Mouse (Mus musculus): ENCODE measurements around the gene Amn.

Gene Amn

GRCm38 (mm10) chr12:111246808-111247464 is 24.0 kb upstream of the Amn start:
- TF ChIP-seq GATA4 (IDR thresholded peaks at IDR 0.05; ENCODE audit: insufficient replicate concordance, low read length) = no peak

DNA sequence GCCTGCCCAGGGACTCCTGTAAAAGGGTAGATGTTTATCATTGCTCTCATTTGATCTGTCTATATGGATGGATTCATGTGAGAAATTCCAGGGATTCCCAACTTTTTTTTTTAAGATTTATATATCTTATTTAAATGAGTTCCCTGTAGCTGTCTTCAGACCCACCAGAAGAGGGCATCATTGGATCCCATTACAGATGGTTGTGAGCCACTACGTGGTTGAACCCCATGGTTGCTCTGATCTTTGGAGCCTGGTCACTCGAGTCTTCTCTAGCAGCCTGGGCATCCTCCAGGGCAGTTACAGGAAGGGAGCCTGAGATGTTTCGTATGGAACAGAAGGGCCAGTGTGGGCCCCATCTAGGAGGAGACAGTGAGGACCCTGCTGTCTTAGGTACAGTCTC is 21.8 kb upstream of the Amn start:
- TF ChIP-seq GATA4 (IDR thresholded peaks at IDR 0.05; ENCODE audit: insufficient replicate concordance, low read length) = no peak

DNA sequence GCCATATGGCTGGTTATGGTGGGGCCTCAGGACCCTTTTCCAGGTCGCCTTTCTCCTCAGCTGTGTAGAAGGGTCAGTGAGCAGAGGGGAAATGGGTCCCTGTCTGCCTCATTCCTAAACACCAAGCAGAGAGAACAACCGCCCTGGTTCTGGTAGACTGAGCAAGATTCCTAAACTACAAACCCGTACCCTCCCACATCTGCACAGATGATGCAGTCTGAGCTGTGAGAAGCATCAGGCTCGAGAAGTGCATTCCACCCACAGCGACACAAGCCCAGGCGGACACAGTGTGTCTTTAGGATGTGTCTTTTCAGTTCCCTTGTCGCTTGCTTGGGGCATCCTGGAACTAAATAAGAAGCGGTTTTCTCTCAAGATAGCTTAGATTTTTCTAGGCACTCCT is 20.8 kb upstream of the Amn start:
- no peak for TF ChIP-seq GATA4 (IDR thresholded peaks at IDR 0.05; ENCODE audit: insufficient replicate concordance, low read length)

DNA sequence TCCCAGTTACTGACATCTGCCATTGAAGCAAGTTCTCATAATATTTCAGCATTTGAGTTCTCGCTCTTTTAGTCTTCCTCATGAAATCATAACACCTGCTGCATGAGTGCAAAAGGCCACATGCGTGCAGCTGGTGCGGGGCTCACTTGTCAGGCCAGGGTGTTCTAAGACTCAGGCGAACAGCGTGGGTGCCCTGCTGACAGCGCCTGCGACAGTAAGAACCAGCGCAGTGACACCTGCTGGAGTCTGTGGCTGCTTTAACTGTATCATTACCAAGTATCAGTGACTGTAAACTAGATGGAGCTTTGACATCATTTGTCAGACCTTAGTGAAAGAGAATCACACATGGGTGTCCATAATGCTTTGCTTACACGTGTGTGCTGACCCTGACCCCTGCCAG is 19.7 kb upstream of the Amn start:
- TF ChIP-seq GATA4 (IDR thresholded peaks at IDR 0.05; ENCODE audit: insufficient replicate concordance, low read length) = no peak

- no peak for TF ChIP-seq GATA4 (IDR thresholded peaks at IDR 0.05; ENCODE audit: insufficient replicate concordance, low read length)
These were observed 7.2 kb upstream of the Amn start for GRCm38 (mm10) chr12:111263650-111264049.

DNA sequence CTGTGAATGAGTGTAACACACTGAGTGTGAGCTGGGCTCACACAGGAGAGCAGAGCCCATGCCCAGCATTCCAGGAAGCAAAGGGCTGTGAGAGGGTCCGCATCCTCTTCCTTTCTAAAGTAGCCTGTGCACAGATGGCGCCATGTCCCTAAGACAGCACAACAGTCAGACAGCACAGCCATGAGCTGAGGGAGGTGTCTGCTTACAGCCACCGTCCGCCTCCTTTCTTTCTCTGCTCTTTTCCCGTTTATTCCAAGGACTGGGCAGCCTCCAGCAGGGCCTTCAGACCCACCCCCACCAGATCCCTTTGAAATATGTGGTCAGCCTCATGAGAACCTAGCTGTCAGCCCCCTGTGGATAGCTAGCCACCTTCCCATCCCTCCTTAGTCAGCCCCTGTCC is 5.7 kb upstream of the Amn start:
- no peak for TF ChIP-seq GATA4 (IDR thresholded peaks at IDR 0.05; ENCODE audit: insufficient replicate concordance, low read length)

- no peak for TF ChIP-seq GATA4 (IDR thresholded peaks at IDR 0.05; ENCODE audit: insufficient replicate concordance, low read length)
These were observed 4.3 kb upstream of the Amn start for GRCm38 (mm10) chr12:111266592-111266991.

DNA sequence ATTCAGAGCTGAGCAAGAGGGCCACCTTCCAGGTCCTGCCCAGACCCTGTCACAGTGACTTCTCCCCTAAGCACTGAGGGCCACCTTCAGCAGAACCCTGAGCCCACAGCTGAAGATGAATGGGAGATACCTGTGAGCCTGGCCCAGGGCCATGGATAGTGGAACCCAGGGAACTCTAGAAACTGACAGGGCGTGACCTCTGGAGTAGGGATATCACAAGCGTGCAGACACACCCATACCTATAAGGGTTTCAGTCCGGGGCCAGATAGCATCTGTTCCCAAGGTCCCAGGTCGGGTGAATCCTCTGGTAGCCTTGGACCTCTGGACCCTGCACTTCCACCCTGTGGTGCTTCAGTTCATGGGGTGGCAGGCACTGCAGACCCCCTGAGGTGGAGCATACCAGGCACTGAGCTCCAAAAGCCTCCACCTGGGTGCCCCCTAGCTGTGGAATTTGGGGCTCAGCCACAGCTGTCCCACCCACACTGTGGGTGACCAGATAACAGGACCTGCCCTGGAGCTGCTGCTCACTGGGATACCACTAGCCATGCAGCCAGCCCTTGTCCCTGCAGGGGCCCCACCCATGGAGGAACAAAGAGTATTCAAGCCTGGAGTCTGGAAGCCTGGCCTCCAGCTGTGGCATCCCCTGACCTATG is 3.1 kb upstream of the Amn start:
- TF ChIP-seq GATA4 (IDR thresholded peaks at IDR 0.05; ENCODE audit: insufficient replicate concordance, low read length) = no peak

GRCm38 (mm10) chr12:111271406-111271805 is 511 bp downstream of the Amn start:
- TF ChIP-seq GATA4 (IDR thresholded peaks at IDR 0.05; ENCODE audit: insufficient replicate concordance, low read length) = no peak

DNA sequence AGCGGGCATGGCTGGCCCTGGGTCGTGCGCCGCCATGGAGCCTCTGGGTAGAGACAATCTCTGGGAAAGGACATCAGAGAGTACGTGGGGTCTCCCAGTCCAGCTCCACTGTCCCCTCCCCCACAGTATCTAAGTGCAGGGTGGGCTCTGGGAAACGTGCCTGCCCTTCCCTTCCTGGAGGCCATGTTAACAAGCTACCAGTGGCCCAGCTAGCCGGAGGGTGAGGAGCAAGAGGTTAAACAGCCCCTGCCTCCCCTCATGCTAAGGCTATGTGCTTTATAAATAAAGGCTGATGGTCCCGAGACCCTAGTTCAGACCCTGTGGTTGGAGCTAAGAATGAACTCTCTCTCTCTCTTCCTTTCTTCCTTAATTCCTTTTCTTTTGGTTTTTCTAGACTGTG is 1.1 kb downstream of the Amn start:
- TF ChIP-seq GATA4 (IDR thresholded peaks at IDR 0.05; ENCODE audit: insufficient replicate concordance, low read length) = no peak

- TF ChIP-seq GATA4 (IDR thresholded peaks at IDR 0.05; ENCODE audit: insufficient replicate concordance, low read length) = no peak
These were observed 1.5 kb downstream of the Amn start for GRCm38 (mm10) chr12:111272420-111272819.

- TF ChIP-seq GATA4 (IDR thresholded peaks at IDR 0.05; ENCODE audit: insufficient replicate concordance, low read length) = no peak
These were observed 3.1 kb downstream of the Amn start for GRCm38 (mm10) chr12:111274006-111274405.

DNA sequence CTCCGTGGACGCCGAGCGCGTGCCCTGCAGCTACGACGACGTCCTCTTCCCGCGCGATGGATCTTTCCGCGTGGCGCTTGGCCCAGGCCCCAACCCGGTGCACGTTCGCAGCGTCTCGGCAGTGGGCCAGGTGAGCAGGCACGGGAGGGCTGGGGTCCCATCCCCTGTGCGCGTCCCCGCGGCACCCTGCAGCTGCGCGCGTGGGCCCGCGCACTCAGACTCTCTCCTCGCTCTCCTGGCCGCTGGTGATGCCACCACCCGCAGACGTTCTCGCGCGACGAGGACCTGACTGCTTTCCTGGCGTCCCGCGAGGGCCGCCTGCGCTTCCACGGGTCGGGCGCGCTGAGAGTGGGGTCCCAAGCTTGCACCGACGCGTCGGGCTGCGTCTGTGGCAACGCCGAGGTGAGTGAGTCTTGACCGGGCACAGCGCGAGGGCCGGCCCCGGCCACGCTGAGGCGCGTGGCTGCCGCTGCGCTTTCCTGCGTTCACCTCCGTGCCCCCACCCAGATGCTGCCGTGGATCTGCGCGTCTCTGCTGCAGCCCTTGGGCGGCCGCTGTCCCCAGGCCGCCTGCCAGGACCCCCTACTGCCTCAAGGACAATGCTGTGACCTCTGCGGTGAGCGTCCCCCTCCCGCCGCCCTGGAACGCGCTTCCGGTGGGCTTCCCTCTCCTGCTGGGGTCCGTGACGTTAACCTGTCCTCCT is 3.7 kb downstream of the Amn start:
- TF ChIP-seq GATA4 (IDR thresholded peaks at IDR 0.05; ENCODE audit: insufficient replicate concordance, low read length) = no peak

DNA sequence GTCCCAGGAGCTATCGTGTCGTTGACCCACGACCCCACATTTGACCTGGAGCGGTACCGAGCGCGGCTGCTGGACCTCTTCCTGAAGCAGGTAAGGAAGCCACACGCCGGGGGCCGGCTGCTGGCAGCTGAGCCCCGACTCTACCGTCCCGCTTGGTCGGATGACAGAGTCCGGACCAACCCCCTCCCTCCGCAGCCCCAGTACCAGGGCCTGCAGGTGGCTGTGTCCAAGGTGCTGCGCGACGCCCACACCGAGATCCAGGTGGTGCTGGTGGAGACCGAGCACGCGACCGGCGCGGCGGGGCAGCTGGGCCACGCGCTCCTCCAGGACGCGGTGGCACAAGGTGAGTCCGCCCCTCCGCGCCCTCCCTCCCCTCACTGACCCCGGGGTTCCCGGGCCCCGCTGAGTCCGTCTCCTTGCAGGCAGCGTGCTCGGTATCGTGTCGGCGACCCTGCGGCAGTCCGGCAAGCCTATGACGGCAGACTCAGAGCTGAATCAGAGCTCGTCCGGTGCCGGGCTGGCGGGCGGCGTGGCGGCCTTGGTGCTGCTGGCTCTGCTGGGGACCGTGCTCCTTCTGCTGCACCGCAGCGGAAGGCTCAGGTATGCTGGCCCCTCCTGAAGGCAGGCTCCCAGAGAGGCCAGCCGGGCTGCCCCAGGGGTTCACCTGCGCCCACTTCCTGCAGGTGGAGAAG is 4.4 kb downstream of the Amn start:
- no peak for TF ChIP-seq GATA4 (IDR thresholded peaks at IDR 0.05; ENCODE audit: insufficient replicate concordance, low read length)

DNA sequence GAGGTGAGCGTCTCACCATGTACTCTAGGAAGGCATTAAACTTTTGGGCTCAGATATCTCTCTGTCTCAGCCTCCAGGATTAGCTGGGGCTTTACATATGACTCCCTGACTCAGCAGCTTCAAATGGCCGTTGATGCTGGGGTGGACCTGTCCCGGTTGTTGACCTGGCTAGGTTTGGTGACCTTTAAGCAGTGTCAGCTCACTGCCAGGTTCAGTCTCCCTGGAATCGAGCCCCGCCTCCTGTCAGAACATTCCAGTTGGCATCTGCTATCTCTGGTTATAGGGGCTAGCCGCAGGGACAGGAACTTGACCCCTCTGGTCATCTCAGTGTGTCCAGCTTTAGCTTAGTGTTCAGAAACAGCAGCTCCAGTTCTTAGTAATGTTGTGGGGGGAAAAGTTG is 5.5 kb downstream of the Amn start:
- TF ChIP-seq GATA4 (IDR thresholded peaks at IDR 0.05; ENCODE audit: insufficient replicate concordance, low read length) = no peak

DNA sequence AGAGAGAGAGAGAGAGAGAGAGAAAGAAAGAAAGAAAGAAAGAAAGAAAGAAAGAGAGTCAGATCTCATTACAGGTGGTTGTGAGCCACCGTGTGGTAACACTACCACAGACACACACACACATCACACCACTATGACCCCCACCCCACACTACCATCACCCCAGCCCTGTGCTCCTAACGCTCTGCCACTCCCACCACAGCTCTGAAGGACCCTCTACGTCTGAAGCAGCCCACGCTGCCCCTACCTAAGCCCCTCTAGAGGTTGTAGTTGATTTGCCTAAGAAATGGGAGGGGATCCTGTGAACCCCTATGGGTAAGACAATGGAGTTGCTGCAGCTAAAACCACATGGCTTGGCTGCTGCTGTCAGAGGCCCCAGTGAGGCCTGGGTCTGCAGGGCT is 12.7 kb downstream of the Amn start:
- TF ChIP-seq GATA4 (IDR thresholded peaks at IDR 0.05; ENCODE audit: insufficient replicate concordance, low read length) = no peak

Measured in liver, adult (tissue).